ENCODE assay signal across 11 mouse cellular contexts in the genomic region with DNA sequence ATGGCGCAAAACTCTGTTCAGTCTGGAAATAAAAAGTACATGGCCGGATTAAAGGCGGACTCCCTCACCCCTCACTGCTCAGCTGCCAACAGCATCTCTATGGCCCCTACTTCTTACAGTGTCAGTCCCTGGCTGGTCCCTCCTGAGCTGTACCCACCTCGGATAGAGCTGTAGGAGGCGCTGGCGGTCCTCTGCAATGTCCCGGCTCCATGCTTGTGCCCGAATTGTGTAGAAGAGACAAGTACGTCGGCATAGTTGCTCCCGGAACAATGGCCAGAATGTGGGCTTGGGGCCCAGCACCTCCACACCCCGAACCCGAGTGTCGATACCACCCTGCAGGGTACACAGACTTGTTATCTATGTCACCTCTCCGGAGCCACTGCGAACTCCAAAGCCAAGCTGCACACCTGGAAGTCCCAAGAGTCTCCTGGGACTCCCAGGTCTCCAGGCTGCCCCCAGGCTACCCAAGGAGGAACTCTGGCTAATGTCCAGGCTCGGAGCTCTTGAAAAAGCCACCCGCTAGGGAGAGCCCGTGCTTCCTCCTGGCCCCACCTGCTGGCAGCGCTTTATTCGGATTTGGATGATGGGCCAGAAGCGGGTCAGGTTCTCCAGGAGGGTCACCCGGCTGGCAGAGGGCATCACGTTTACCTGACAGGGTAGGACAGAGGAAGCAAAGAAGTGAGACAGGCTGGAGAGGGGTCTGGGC. TPM values are rescaled to one million over a fixed set of nuclear protein-coding genes. Genes with fewer than 3 reads are reported as not detected.
DNase-seq lines count a peak whose midpoint lies in the region; ATAC-seq and TF ChIP-seq lines count a peak whose summit lies in the region.
"Had no signal": no experiment of that assay in that cellular context is flagged by ENCODE, and none has a peak within 500 bp of the region (broad histone marks: within the 10 kb centered on the region; RNA-seq: fewer than 3 reads in every experiment).

No protein-coding gene starts in this region.

- DNase-seq in hindbrain, embryonic 10.5 days (ENCODE audit: low spot score): peak; percentile 27
- peak; percentile 17 for DNase-seq in neural tube, embryonic 11.5 days (ENCODE audit: low spot score)
- DNase-seq in neural tube, embryonic 10.5 days (ENCODE audit: extremely low spot score, low spot score): no peak
- DNase-seq in gastrocnemius, postnatal 36 days: no peak
- DNase-seq in spleen, adult 12 weeks (ENCODE audit: low spot score): no peak
- DNase-seq: heart, postnatal 4 days; kidney, postnatal 25 days had no signal

- intact Hi-C loops in gastrocnemius, postnatal 36 days (cut with DNase I): no loop called here

- no peak overlapping the region for H3K4me3 ChIP-seq in hindbrain, embryonic 10.5 days
- no peak overlapping the region for H3K4me3 ChIP-seq in hindbrain, embryonic 16.5 days (ENCODE audit: low read length)
- no peak overlapping the region for H3K4me3 ChIP-seq in neural tube, embryonic 11.5 days (ENCODE audit: low read depth, low read length)
- no peak overlapping the region for H3K4me3 ChIP-seq in intestine, postnatal 0 days (ENCODE audit: low read depth, low read length)
- H3K4me3 ChIP-seq: embryonic facial prominence, embryonic 12.5 days; neural tube, embryonic 13.5 days had no signal

- H3K9ac ChIP-seq in hindbrain, embryonic 16.5 days (ENCODE audit: low read depth, low read length): no peak overlapping the region
- no peak overlapping the region for H3K9ac ChIP-seq in neural tube, embryonic 11.5 days (ENCODE audit: low read length)
- H3K9ac ChIP-seq in intestine, postnatal 0 days (ENCODE audit: low read depth, low read length): no peak overlapping the region
- H3K9ac ChIP-seq: embryonic facial prominence, embryonic 12.5 days; neural tube, embryonic 13.5 days had no signal

- ATAC-seq in hindbrain, embryonic 16.5 days: no peak
- no peak for ATAC-seq in neural tube, embryonic 11.5 days (ENCODE audit: insufficient read depth, low FRiP score, low TSS enrichment)
- no peak for ATAC-seq in intestine, postnatal 0 days

- no peak overlapping the region for H3K27ac ChIP-seq in hindbrain, embryonic 10.5 days
- no peak overlapping the region for H3K27ac ChIP-seq in hindbrain, embryonic 16.5 days (ENCODE audit: low read depth, low read length)
- no peak overlapping the region for H3K27ac ChIP-seq in neural tube, embryonic 11.5 days (ENCODE audit: low read depth, low read length)
- no peak overlapping the region for H3K27ac ChIP-seq in intestine, postnatal 0 days (ENCODE audit: low read depth, low read length)
- H3K27ac ChIP-seq: embryonic facial prominence, embryonic 12.5 days; neural tube, embryonic 13.5 days had no signal

- no peaks in the 10 kb centered on the region for H3K9me3 ChIP-seq in hindbrain, embryonic 10.5 days
- no peaks in the 10 kb centered on the region for H3K9me3 ChIP-seq in hindbrain, embryonic 16.5 days (ENCODE audit: control insufficient read depth, low read length)
- no peaks in the 10 kb centered on the region for H3K9me3 ChIP-seq in neural tube, embryonic 11.5 days (ENCODE audit: control insufficient read depth, low read length)
- H3K9me3 ChIP-seq in intestine, postnatal 0 days (ENCODE audit: control insufficient read depth): no peaks in the 10 kb centered on the region
- H3K9me3 ChIP-seq: embryonic facial prominence, embryonic 12.5 days; neural tube, embryonic 13.5 days had no signal

- peaks cover 33% of the 10 kb centered on the region for H3K4me1 ChIP-seq in hindbrain, embryonic 10.5 days (replicated peaks)
- H3K4me1 ChIP-seq in hindbrain, embryonic 16.5 days (ENCODE audit: control insufficient read depth, insufficient read depth, low read depth, low read length): no peaks in the 10 kb centered on the region
- H3K4me1 ChIP-seq in neural tube, embryonic 11.5 days (ENCODE audit: control insufficient read depth, insufficient read depth, low read length): no peaks in the 10 kb centered on the region
- no peaks in the 10 kb centered on the region for H3K4me1 ChIP-seq in intestine, postnatal 0 days (replicated peaks; ENCODE audit: control insufficient read depth, insufficient read depth, low read length)

- no peak overlapping the region for H3K4me2 ChIP-seq in hindbrain, embryonic 16.5 days (ENCODE audit: low read length)
- H3K4me2 ChIP-seq in neural tube, embryonic 11.5 days (ENCODE audit: low read depth): no peak overlapping the region
- no peak overlapping the region for H3K4me2 ChIP-seq in intestine, postnatal 0 days (replicated peaks; ENCODE audit: low read depth)
- H3K4me2 ChIP-seq: neural tube, embryonic 13.5 days had no signal

- peaks cover 46% of the 10 kb centered on the region for H3K27me3 ChIP-seq in hindbrain, embryonic 10.5 days (ENCODE audit: insufficient read depth, poor library complexity, severe bottlenecking)
- H3K27me3 ChIP-seq in hindbrain, embryonic 16.5 days (replicated peaks; ENCODE audit: control insufficient read depth, insufficient read depth, low read length): peaks cover 10% of the 10 kb centered on the region; the same call in 1 of the 2 replicates
- peaks cover 7% of the 10 kb centered on the region; the same call in 1 of the 2 replicates for H3K27me3 ChIP-seq in neural tube, embryonic 11.5 days (ENCODE audit: control insufficient read depth, insufficient read depth, low read length)
- 0 out of 2 replicates have a peak, but pooled peaks cover 6% of the 10 kb centered on the region for H3K27me3 ChIP-seq in intestine, postnatal 0 days (replicated peaks; ENCODE audit: control insufficient read depth, insufficient read depth, low read length)

- 0 out of 2 replicates have a peak, but pooled peaks cover 5% of the 10 kb centered on the region for H3K36me3 ChIP-seq in hindbrain, embryonic 10.5 days
- peaks cover 23% of the 10 kb centered on the region for H3K36me3 ChIP-seq in hindbrain, embryonic 16.5 days (ENCODE audit: control insufficient read depth, insufficient read depth, low read length)
- H3K36me3 ChIP-seq in neural tube, embryonic 11.5 days (ENCODE audit: control insufficient read depth, insufficient read depth, low read length): no peaks in the 10 kb centered on the region
- H3K36me3 ChIP-seq in intestine, postnatal 0 days (ENCODE audit: control insufficient read depth, insufficient read depth): peaks cover 6% of the 10 kb centered on the region; the same call in 1 of the 2 replicates

- 30% methylated on average over 24 of the region's 24 CpGs for WGBS in hindbrain, embryonic 10.5 days
- 34% methylated on average over 24 of the region's 24 CpGs for WGBS in hindbrain, embryonic 16.5 days
- 41% methylated on average over 24 of the region's 24 CpGs for WGBS in neural tube, embryonic 11.5 days
- WGBS in intestine, postnatal 0 days: 42% methylated on average over 24 of the region's 24 CpGs

- peak; percentile 52 for TF ChIP-seq CTCF in intestine, postnatal 0 days (IDR thresholded peaks at IDR 0.05; ENCODE audit: low read depth)

RNA-seq across cellular contexts. Expression of a gene that starts 24.1 kb away (rescaled TPM):
- 4.5 and 7.6 TPM in 2 replicates for polyA plus RNA-seq in hindbrain, embryonic 10.5 days (2016; fragmentation: Nextera tagmentation; extraction: Ambion mirVana)
- 19.7 and 25.1 TPM in 2 replicates for polyA plus RNA-seq in hindbrain, embryonic 16.5 days (2015; fragmentation: Nextera tagmentation; extraction: Ambion mirVana)
- 4.4 and 5.4 TPM in 2 replicates for polyA plus RNA-seq in neural tube, embryonic 11.5 days (2014; fragmentation: Nextera tagmentation; extraction: Ambion mirVana)
- 1.3 and 2.0 TPM in 2 replicates for polyA plus RNA-seq in intestine, postnatal 0 days (2015; fragmentation: Nextera tagmentation; extraction: Ambion mirVana)
- 10 to 100 TPM; 11.2 to 11.4 TPM for total RNA-seq in gastrocnemius, postnatal 36 days (2021)

RNA-seq across cellular contexts. Expression of a gene that starts 25.6 kb away (rescaled TPM):
- polyA plus RNA-seq in hindbrain, embryonic 10.5 days (2016; fragmentation: Nextera tagmentation; extraction: Ambion mirVana): 75.2 and 91.2 TPM in 2 replicates
- polyA plus RNA-seq in hindbrain, embryonic 16.5 days (2015; fragmentation: Nextera tagmentation; extraction: Ambion mirVana): 18.7 and 19.0 TPM in 2 replicates
- polyA plus RNA-seq in neural tube, embryonic 11.5 days (2014; fragmentation: Nextera tagmentation; extraction: Ambion mirVana): 55.3 and 64.9 TPM in 2 replicates
- 10.9 and 11.1 TPM in 2 replicates for polyA plus RNA-seq in intestine, postnatal 0 days (2015; fragmentation: Nextera tagmentation; extraction: Ambion mirVana)
- total RNA-seq in gastrocnemius, postnatal 36 days (2021): 1 to 10 TPM; 4.9 to 6.7 TPM

RNA-seq across cellular contexts. Expression of a gene that starts 33.9 kb away (rescaled TPM):
- 5.9 and 7.8 TPM in 2 replicates for polyA plus RNA-seq in hindbrain, embryonic 10.5 days (2016; fragmentation: Nextera tagmentation; extraction: Ambion mirVana)
- polyA plus RNA-seq in hindbrain, embryonic 16.5 days (2015; fragmentation: Nextera tagmentation; extraction: Ambion mirVana): 3.5 and 3.6 TPM in 2 replicates
- polyA plus RNA-seq in neural tube, embryonic 11.5 days (2014; fragmentation: Nextera tagmentation; extraction: Ambion mirVana): 5.9 and 7.7 TPM in 2 replicates
- 5.1 and 5.2 TPM in 2 replicates for polyA plus RNA-seq in intestine, postnatal 0 days (2015; fragmentation: Nextera tagmentation; extraction: Ambion mirVana)
- total RNA-seq in gastrocnemius, postnatal 36 days (2021): 10 to 100 TPM; 70.4 to 74.9 TPM

RNA-seq across cellular contexts. Expression of a gene that starts 34.6 kb away (rescaled TPM):
- polyA plus RNA-seq in hindbrain, embryonic 10.5 days (2016; fragmentation: Nextera tagmentation; extraction: Ambion mirVana): 1.4 and 2.1 TPM in 2 replicates
- 5.1 and 5.5 TPM in 2 replicates for polyA plus RNA-seq in hindbrain, embryonic 16.5 days (2015; fragmentation: Nextera tagmentation; extraction: Ambion mirVana)
- polyA plus RNA-seq in neural tube, embryonic 11.5 days (2014; fragmentation: Nextera tagmentation; extraction: Ambion mirVana): 2.6 and 3.1 TPM in 2 replicates
- polyA plus RNA-seq in intestine, postnatal 0 days (2015; fragmentation: Nextera tagmentation; extraction: Ambion mirVana): 0.09 and 0.16 TPM in 2 replicates
- under 1 TPM; 0.36 to 0.39 TPM for total RNA-seq in gastrocnemius, postnatal 36 days (2021)

Comparison
In these comparisons a context has a peak if more than half of its experiments do, and no peak if none do; other contexts are left out.
1. DNase-seq: peak in hindbrain, embryonic 10.5 days (single experiment) and neural tube, embryonic 11.5 days (single experiment); none in neural tube, embryonic 10.5 days (single experiment), gastrocnemius, postnatal 36 days (0 of 2) and spleen, adult 12 weeks (single experiment).